Mouse (Mus musculus) olfactory bulb, adult 2 months (tissue): ENCODE data around the gene Cx3cl1.

ENCODE experiments used
- CTCF ChIP-seq: fragments of 200-500 bp; IDR thresholded peaks from 2 replicates; pipeline ENCODE4 v1.5.1; 2012; ENCODE audit warnings: low read depth, mild to moderate bottlenecking, low read length, moderate library complexity; ENCODE audit not compliant: insufficient read depth
- POLR2A ChIP-seq: fragments of 200-500 bp; IDR thresholded peaks from 2 replicates; pipeline ENCODE4 v1.6.1; 2012; ENCODE audit warnings: mild to moderate bottlenecking, low read depth, low read length, moderate library complexity; ENCODE audit not compliant: insufficient read depth

- no peak for TF ChIP-seq POLR2A
- TF ChIP-seq CTCF = no peak
These were observed 54.4 kb downstream of the Cx3cl1 start for GRCm38 (mm10) chr8:94826210-94826609.
